Mouse (Mus musculus) midbrain, embryonic 12.5 days (tissue): ENCODE data around the gene Wdr25. TPM values are rescaled to one million over a fixed set of nuclear protein-coding genes. Genes with fewer than 3 reads are reported as not detected.

Source experiments
- ATAC-seq: fragments of 200-750 bp; cut with Nextera tagmentation; 2 replicates; pipeline ENCODE4 v1.8.0; 2017; ENCODE audit warnings: low read depth, moderate TSS enrichment, moderate library complexity; ENCODE audit not compliant: low FRiP score
- H3K27ac ChIP-seq: fragments of 300-500 bp; sonication (generic); replicated peaks from 2 replicates; pipeline ENCODE4 v1.5.1; 2016; ENCODE audit warnings: mild to moderate bottlenecking
- H3K27me3 ChIP-seq: fragments of 300-500 bp; sonication (generic); 2 replicates; pipeline ENCODE4 v1.6.1; 2016; ENCODE audit warnings: mild to moderate bottlenecking
- H3K36me3 ChIP-seq: fragments of 300-500 bp; sonication (generic); 2 replicates; pipeline ENCODE4 v1.6.1; 2016
- H3K4me1 ChIP-seq: fragments of 300-500 bp; sonication (generic); 2 replicates; pipeline ENCODE4 v1.6.1; 2016
- H3K4me2 ChIP-seq: fragments of 300-500 bp; sonication (generic); replicated peaks from 2 replicates; pipeline ENCODE4 v1.6.1; 2016; ENCODE audit warnings: mild to moderate bottlenecking, moderate library complexity
- H3K4me3 ChIP-seq: fragments of 300-500 bp; sonication (generic); 2 replicates; pipeline ENCODE4 v1.5.1; 2016; ENCODE audit warnings: mild to moderate bottlenecking
- H3K9ac ChIP-seq: fragments of 300-500 bp; sonication (generic); replicated peaks from 2 replicates; pipeline ENCODE4 v1.6.1; 2016; ENCODE audit warnings: mild to moderate bottlenecking, moderate library complexity
- H3K9me3 ChIP-seq: fragments of 300-500 bp; sonication (generic); 2 replicates; pipeline ENCODE4 v1.6.1; 2016; ENCODE audit warnings: mild to moderate bottlenecking
- WGBS: fragments of 180-500 bp; shearing (Covaris S2); methylation state at CpG from one replicate; pipeline ENCODE4 v1.1.7; 2016; 5-methylcytosine and 5-hydroxymethylcytosine counted together
- polyA plus RNA-seq: library from polyadenylated mRNA; unstranded; fragments of >200 nt; fragmentation: Nextera tagmentation; extraction: Ambion mirVana; gene quantifications from 2 replicates; pipeline ENCODE4 v1.2.1, GENCODE M21; 2016

Wdr25 gene
- polyA plus RNA-seq, 1 experiment from 2014 or later, result 8.6 TPM

GRCm38 (mm10) chr12:108939317-108939716 lies 45.9 kb downstream of the Wdr25 start:
- ATAC-seq, result no peak
- Histone ChIP-seq H3K4me1 (peaks cover 3% of the 10 kb centered on the region; the same call in 1 of the 2 replicates), H3K9ac (no peak overlapping the region), H3K9me3 (no peaks in the 10 kb centered on the region), H3K4me2 (no peak overlapping the region), H3K36me3 (no peaks in the 10 kb centered on the region), H3K4me3 (no peak overlapping the region), H3K27ac (no peak overlapping the region; the same call in 1 of the 2 replicates), H3K27me3 (no peaks in the 10 kb centered on the region)
- 75% methylated on average over 9 of the region's 9 CpGs for WGBS

DNA sequence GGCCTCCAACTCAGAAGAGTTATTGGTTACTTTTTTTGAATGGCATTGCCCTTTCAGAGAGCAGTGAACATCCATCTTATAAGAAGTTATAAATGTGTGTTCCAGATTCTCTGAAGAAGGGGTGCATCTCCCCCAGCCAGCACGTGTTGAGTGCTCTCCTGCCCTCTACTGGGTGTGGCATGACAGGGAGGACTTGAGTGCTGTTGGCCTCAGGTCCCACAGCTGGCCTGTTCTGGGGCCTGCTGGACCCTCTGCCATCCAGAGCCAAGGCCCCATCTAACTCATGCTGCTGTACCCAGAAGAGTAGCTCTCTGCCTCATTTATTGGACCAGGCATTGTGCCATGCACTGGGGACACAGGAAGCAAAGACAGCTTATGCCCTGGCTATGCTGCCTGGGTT lies 46.8 kb downstream of the Wdr25 start:
- ATAC-seq, result no peak
- WGBS, result 29% methylated on average over 1 of the region's 1 CpGs
- H3K4me3 ChIP-seq, result no peak overlapping the region
- H3K27me3 ChIP-seq, result no peaks in the 10 kb centered on the region
- H3K27ac ChIP-seq, result no peak overlapping the region
- H3K4me1 ChIP-seq, result peaks cover 3% of the 10 kb centered on the region; the same call in 1 of the 2 replicates
- no peak overlapping the region for H3K4me2 ChIP-seq
- H3K9me3 ChIP-seq, result no peaks in the 10 kb centered on the region
- no peaks in the 10 kb centered on the region for H3K36me3 ChIP-seq
- H3K9ac ChIP-seq, result no peak overlapping the region

DNA sequence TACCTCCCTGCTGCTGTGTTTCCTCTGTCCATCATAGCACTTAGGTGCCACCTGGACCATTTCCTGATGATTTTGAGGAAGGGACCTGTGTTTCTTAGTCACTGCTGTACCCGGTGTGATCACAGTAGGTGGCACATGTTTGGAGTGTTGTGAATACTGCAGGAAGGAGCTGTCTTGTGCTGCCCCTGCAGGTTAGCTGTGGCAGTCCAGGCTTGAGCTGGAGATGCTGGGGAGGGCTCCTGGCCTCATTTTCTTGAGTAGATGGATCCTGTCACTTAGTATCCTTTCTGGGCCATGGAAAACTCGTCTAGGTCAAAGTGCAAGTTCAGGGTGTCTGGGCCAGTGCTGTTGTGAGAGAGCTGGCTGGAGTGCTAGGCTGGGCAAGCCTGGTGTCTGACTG lies 47.9 kb downstream of the Wdr25 start:
- 79% methylated on average over 2 of the region's 2 CpGs for WGBS

GRCm38 (mm10) chr12:108942203-108942923 lies 48.9 kb downstream of the Wdr25 start:
- no peaks in the 10 kb centered on the region for H3K9me3 ChIP-seq
- H3K4me3 ChIP-seq, result no peak overlapping the region
- H3K9ac ChIP-seq, result no peak overlapping the region
- H3K36me3 ChIP-seq, result no peaks in the 10 kb centered on the region
- no peak for ATAC-seq
- no peak overlapping the region for H3K4me2 ChIP-seq
- no peak overlapping the region for H3K27ac ChIP-seq
- peaks cover 3% of the 10 kb centered on the region; the same call in 1 of the 2 replicates for H3K4me1 ChIP-seq
- no peaks in the 10 kb centered on the region for H3K27me3 ChIP-seq
- 84% methylated on average over 14 of the region's 14 CpGs for WGBS

More for the DNA sequence above, 47.9 kb downstream of the Wdr25 start:
- peaks cover 3% of the 10 kb centered on the region; the same call in 1 of the 2 replicates for H3K4me1 ChIP-seq
- no peak for ATAC-seq
- H3K9me3 ChIP-seq, result no peaks in the 10 kb centered on the region
- H3K36me3 ChIP-seq, result no peaks in the 10 kb centered on the region
- H3K4me3 ChIP-seq, result no peak overlapping the region
- no peak overlapping the region for H3K4me2 ChIP-seq
- no peak overlapping the region for H3K27ac ChIP-seq
- H3K27me3 ChIP-seq, result no peaks in the 10 kb centered on the region
- no peak overlapping the region for H3K9ac ChIP-seq

- no peaks in the 10 kb centered on the region for H3K36me3 ChIP-seq
- no peak overlapping the region for H3K4me3 ChIP-seq
- no peaks in the 10 kb centered on the region for H3K9me3 ChIP-seq
- H3K27me3 ChIP-seq, result no peaks in the 10 kb centered on the region; the same call in 1 of the 2 replicates
- ATAC-seq, result no peak
- H3K4me2 ChIP-seq, result no peak overlapping the region
- H3K27ac ChIP-seq, result peak overlapping the region; percentile 54; the same call in 1 of the 2 replicates
- 75% methylated on average over 9 of the region's 9 CpGs for WGBS
- no peak overlapping the region for H3K9ac ChIP-seq
- peaks cover 45% of the 10 kb centered on the region for H3K4me1 ChIP-seq
Measured at GRCm38 (mm10) chr12:108953011-108953550, 59.6 kb downstream of the Wdr25 start.

DNA sequence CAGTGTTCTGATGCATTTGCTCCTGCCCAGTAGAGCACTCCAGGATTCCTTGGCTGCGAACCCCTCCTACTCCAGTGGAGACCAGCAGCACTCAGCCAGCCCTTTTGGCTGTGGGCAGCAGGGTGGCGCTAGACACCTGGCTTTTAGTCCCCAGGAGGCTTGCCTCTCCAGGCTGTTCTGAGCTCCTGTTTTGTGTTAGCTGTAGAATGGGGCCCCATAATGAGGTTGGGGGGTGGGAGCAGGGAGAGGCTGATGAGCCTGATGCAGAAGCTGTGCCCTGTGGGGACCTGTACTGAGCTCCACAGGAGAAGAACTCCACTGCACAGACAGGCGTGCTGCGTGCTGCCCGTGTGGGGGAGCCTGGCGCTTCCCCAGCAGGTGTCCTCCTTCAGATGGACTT lies 60.4 kb downstream of the Wdr25 start:
- Histone ChIP-seq H3K9ac (no peak overlapping the region), H3K27ac (peak overlapping the region; percentile 54; the same call in 1 of the 2 replicates), H3K4me3 (no peak overlapping the region), H3K4me2 (no peak overlapping the region), H3K4me1 (peaks cover 52% of the 10 kb centered on the region), H3K9me3 (no peaks in the 10 kb centered on the region), H3K27me3 (no peaks in the 10 kb centered on the region; the same call in none of the 2 replicates), H3K36me3 (no peaks in the 10 kb centered on the region)
- peak; percentile 74; the same call in 1 of the 2 replicates for ATAC-seq
- WGBS, result 9% methylated on average over 6 of the region's 6 CpGs

- no peak overlapping the region for H3K4me3 ChIP-seq
- no peak overlapping the region for H3K9ac ChIP-seq
- WGBS, result 54% methylated on average over 2 of the region's 2 CpGs
- H3K4me2 ChIP-seq, result no peak overlapping the region
- peaks cover 59% of the 10 kb centered on the region for H3K4me1 ChIP-seq
- H3K9me3 ChIP-seq, result no peaks in the 10 kb centered on the region
- no peaks in the 10 kb centered on the region; the same call in none of the 2 replicates for H3K27me3 ChIP-seq
- H3K27ac ChIP-seq, result peak overlapping the region; percentile 54; the same call in 1 of the 2 replicates
- no peaks in the 10 kb centered on the region for H3K36me3 ChIP-seq
- ATAC-seq, result no peak
Measured at GRCm38 (mm10) chr12:108954456-108954855, 61.0 kb downstream of the Wdr25 start.

DNA sequence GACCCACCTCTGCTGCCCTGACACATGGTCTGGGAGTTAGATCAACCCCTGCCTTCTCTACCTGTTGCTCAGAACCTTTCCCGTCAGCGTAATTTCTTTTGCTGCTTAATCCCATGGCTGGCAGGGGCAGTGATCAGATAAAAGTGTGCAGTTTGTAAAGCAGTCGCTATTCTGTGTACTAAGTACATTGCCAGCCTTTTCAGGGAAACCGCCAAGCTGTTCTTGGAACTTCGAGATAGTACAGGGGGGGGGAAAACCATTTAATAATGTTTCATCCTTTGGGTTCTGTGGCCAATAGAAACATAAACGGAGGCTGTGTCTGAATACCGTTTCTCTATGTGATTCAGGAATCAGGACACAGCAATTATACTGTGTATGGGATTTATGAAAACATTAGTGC lies 65.1 kb downstream of the Wdr25 start:
- Histone ChIP-seq H3K9ac (no peak overlapping the region), H3K4me3 (no peak overlapping the region), H3K27ac (peak overlapping the region; percentile 72; the same call in 1 of the 2 replicates), H3K9me3 (no peaks in the 10 kb centered on the region), H3K36me3 (no peaks in the 10 kb centered on the region), H3K4me1 (peaks cover 50% of the 10 kb centered on the region), H3K27me3 (peaks cover 3% of the 10 kb centered on the region), H3K4me2 (peak overlapping the region; percentile 56)
- ATAC-seq, result no peak
- 53% methylated on average over 7 of the region's 7 CpGs for WGBS

DNA sequence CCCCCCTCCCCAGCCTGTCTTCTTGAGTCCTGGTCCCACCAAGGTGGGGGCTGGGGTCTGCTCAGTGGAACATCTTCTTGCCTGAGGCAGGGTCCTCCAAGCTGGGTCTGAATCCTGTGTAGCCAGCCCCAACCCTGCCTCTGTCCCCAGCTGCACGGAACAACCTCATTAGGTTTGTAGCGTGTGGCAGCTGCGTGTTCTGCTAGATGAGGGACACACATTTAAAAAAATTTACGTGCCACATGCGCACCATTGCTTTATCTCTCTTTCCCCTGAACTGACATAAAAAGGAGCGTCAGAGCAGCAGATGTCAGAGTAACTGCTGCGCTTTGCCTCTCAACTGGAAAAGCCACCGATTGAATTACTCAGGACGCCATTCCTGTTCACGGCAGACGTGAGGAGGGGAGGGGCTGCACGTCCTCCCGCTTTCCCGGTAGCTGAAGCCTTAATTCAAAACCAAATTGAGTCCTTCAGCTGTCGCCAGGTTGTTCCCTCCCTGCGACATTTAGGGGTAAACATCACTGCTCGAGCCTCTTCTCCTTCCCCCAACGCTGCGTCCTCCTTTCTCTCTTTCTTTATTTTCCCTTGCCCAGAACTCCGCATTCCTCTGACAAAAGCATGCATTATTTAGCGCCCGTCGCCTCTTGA lies 65.7 kb downstream of the Wdr25 start:
- H3K4me3 ChIP-seq, result peak overlapping the region; percentile 27
- H3K4me2 ChIP-seq, result peak overlapping the region; percentile 56
- peaks cover 44% of the 10 kb centered on the region for H3K4me1 ChIP-seq
- H3K27me3 ChIP-seq, result peaks cover 3% of the 10 kb centered on the region
- 0 out of 2 replicates have a peak overlapping the region, but pooled peaks have one; percentile 15 for H3K9ac ChIP-seq
- no peaks in the 10 kb centered on the region for H3K9me3 ChIP-seq
- 3% methylated on average over 23 of the region's 23 CpGs for WGBS
- H3K36me3 ChIP-seq, result no peaks in the 10 kb centered on the region
- H3K27ac ChIP-seq, result peak overlapping the region; percentile 72
- ATAC-seq, result peak; percentile 76

GRCm38 (mm10) chr12:108959639-108960219 lies 66.3 kb downstream of the Wdr25 start:
- Histone ChIP-seq H3K9me3 (no peaks in the 10 kb centered on the region), H3K36me3 (no peaks in the 10 kb centered on the region), H3K27me3 (peaks cover 3% of the 10 kb centered on the region), H3K4me1 (peaks cover 38% of the 10 kb centered on the region), H3K4me3 (peak overlapping the region; percentile 27), H3K4me2 (peak overlapping the region; percentile 56), H3K9ac (0 out of 2 replicates have a peak overlapping the region, but pooled peaks have one; percentile 15), H3K27ac (peak overlapping the region; percentile 72)
- peak; percentile 56; the same call in 1 of the 2 replicates for ATAC-seq
- 17% methylated on average over 12 of the region's 12 CpGs for WGBS

- H3K9me3 ChIP-seq, result no peaks in the 10 kb centered on the region
- H3K9ac ChIP-seq, result no peak overlapping the region
- peak overlapping the region; percentile 56; the same call in 1 of the 2 replicates for H3K4me2 ChIP-seq
- ATAC-seq, result no peak
- WGBS, result 56% methylated on average over 10 of the region's 10 CpGs
- no peak overlapping the region for H3K4me3 ChIP-seq
- peaks cover 36% of the 10 kb centered on the region for H3K4me1 ChIP-seq
- peaks cover 3% of the 10 kb centered on the region for H3K27me3 ChIP-seq
- H3K27ac ChIP-seq, result peak overlapping the region; percentile 72; the same call in 1 of the 2 replicates
- no peaks in the 10 kb centered on the region for H3K36me3 ChIP-seq
Measured at GRCm38 (mm10) chr12:108960225-108960624, 66.8 kb downstream of the Wdr25 start.
